Mouse (Mus musculus): ENCODE measurements around the gene Pygm.
A peak's percentile ranks its signal among the peaks of the same experiment; 100 is the strongest.

Pygm gene

DNA sequence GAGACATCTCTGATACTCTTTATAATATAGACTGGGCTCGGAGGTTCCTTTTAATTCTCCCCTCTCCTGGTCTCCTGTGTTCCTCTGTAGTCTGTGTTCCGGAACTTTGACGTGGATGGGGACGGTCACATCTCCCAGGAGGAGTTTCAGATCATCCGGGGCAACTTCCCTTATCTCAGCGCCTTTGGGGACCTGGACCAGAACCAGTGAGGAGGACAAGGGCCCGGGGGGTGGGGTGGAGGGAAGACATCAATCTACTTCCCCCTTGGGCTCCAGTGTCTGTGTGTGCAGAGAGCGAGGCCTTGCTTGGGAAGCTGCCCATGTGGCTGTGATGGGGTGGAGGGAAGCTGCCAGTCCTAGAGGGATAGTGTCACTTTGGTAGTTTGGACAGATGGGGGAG is 24.6 kb downstream of the Pygm start:
- DNase-seq (ENCODE audit: low spot score in 2 of 2): no peak

DNA sequence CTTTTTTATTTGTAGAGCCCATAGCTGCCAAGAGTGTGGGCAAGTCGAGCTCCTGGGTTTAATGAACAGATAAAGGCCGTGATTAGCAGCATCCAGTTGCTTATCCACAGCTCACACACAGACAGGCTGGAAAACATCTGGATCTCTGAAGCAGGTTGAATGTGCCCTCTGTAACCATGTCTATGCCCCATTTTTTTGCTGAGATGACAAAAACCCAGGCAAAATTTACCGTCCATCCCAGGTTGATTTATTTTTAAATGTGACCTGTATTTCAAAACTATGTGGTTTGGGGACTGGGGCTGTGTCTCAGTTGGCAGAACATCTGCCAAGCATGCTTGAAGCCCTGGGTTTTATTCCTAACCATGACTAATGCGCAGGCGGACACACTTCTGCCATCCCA is 25.0 kb downstream of the Pygm start:
- DNase-seq (ENCODE audit: low spot score in 2 of 2): no peak

DNA sequence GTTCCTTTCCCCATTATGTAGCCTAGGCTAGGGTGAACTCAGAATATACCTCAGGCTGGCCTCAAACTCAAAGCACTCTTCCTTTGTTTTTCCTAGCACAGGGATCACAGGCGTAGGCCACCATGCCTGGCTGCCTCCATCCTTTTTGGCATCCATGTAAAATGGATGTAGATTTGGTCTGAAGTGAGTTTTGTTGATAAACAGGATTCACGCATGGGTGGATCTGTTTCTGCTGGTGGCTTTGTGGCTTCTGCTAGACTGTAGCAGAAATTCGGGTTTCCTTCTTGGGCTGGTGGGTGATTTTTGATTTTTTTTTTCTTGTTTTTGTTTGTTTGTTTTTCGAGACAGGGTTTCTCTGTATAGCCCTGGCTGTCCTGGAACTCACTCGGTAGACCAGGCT is 25.7 kb downstream of the Pygm start:
- DNase-seq (ENCODE audit: low spot score in 2 of 2): no peak

- DNase-seq (ENCODE audit: low spot score in 2 of 2): no peak
Measured at GRCm38 (mm10) chr19:6412798-6413197, 28.6 kb downstream of the Pygm start.

- DNase-seq (ENCODE audit: low spot score in 2 of 2): no peak
Measured at GRCm38 (mm10) chr19:6415454-6415853, 31.3 kb downstream of the Pygm start.

DNA sequence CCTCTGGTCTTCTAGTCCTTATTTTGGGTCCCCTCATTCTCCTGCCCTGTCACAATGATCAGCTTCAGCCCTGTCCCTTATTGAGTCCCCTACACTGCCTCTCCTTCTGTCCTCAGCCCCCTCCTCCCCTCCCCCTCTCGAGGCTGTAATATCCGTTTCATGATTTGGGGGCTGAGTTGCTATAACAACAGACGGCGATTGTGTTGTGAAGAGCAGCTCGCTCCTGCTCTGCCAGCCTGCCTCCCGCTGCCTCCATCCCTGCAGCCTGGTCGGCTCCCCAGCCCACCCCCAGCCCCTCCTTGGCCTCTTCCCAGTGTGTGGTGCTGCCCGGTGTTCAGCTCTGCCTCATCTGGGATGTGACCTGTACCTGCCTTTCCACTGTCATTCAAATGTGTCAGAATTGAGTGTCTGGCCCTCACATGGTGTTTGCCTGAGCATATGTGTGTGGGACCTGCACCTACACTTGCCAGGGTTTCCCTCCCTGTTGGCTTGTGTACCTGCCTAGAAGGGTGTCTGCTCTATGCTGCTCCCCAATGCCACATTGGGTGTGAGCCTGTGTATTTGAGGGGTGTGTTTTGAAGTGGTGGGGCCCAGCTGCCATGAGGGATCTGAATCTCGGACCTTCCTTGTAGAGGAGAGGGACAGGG is 32.0 kb downstream of the Pygm start:
- no peak for DNase-seq (ENCODE audit: low spot score in 2 of 2)

GRCm38 (mm10) chr19:6416894-6417761 is 32.9 kb downstream of the Pygm start:
- DNase-seq (ENCODE audit: low spot score in 2 of 2): no peak

DNA sequence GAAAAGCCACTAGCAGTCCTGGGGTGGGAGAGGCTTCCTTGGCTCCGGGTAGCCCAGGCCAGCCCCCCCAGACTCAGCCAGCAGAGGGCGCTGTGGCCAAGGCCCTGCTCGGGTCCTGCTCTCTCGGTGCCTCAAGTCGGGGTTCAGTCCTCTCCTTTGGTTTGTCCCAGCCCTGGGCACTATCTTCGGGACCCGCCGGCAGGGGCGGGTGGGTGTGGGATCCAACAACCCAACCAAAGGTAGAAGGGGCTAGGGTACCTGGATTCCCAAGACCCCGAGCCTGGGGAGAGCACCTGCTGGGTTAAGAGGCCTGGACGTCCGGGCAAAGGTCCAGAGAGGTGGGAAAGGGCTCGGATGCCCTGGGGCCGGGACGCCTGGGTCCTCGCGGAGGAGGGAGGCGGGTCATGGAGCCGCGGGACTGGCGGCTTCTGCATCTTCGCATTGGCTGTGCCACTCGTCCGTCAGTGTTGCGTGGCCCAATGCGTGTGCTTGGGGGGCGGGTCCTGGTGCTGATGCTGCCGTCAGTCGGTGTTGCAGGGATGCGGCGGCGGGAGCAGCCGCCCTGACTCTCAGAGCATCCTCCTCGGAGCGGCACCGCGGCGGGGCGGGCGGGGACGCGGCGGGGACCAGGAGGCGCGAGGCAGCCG is 34.2 kb downstream of the Pygm start, which contains the start of gene Nrxn2:
Gene Nrxn2 (plus strand): TSS at position 499 of the 647 bp plus-strand sequence.
- peak; percentile 91 to 95 for DNase-seq (ENCODE audit: low spot score in 2 of 2)

- no peak for DNase-seq (ENCODE audit: low spot score in 2 of 2)
Measured at GRCm38 (mm10) chr19:6418984-6419692, 34.9 kb downstream of the Pygm start.

GRCm38 (mm10) chr19:6419805-6420310 is 35.7 kb downstream of the Pygm start:
- no peak for DNase-seq (ENCODE audit: low spot score in 2 of 2)

DNA sequence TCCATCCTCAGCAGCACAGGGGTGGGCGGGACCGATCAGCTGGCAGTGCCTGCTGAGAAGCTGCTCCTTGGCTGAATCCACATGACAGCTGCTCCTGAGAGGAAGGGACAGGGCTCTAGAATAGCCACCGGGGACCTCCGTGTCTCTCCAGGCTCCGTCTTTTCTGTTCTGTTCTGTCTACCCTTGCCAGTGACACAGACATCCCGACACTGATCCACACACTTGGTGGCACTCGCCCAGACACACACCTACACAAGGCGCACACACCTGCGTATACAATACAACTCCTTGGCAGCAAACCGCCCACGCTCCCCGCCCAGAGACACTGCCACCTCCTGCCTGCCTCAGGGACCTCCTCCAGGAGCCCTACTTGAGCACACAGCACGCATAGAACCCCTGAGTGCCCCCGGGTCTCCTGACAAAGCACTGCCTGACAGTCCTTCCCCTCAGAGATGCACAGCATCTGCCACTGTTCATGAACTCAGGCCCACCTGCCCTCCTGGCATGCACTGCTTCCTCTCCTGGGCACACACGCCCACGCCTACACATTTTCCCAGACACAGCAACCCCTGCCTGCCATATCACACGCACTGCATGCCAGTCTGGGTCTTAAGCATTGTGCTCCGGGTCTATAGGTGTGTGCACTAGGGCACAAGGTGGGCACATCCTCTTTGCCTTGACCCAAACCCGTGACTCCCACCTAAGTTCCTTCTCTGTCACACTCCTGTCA is 36.4 kb downstream of the Pygm start:
- DNase-seq (ENCODE audit: low spot score in 2 of 2): peak; percentile 58

DNA sequence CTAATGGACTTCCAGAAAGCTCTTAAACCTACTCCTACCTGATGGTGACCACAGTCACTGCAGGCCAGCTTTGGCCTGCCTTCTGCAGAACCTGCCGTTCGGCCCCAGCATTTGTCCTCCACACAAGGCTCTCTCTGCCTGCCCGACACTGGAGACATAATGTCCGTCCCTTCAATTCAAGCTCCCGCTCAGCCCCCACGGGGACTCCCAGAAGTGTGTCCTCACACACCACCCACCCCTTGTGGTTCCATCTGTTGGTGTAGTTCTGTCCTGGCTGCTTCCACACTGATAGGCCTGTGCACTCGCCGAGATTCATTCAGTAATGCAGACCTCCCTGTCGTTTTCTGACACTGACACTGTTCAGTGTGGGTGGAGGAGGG is 37.0 kb downstream of the Pygm start:
- DNase-seq (ENCODE audit: low spot score in 2 of 2): peak; percentile 77 to 80

DNA sequence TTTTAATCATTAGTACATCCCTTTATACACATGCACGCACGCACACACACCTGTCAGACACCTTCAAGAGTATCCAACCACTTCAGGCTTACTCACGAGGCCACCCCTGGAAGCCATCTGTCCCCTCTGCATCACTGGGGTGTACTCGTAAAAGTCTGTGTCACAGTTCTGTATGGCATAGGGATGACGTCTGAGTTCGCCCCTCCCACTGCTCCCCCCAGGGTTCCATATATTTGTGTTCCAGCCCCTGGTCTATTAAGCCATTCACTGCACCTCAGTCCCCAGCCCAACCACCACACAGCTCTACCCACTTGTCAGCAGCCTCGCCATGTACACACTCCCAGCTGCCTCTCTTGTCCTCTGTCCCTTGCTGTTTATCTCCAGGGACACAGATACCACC is 37.8 kb downstream of the Pygm start:
- DNase-seq (ENCODE audit: low spot score in 2 of 2): no peak

DNA sequence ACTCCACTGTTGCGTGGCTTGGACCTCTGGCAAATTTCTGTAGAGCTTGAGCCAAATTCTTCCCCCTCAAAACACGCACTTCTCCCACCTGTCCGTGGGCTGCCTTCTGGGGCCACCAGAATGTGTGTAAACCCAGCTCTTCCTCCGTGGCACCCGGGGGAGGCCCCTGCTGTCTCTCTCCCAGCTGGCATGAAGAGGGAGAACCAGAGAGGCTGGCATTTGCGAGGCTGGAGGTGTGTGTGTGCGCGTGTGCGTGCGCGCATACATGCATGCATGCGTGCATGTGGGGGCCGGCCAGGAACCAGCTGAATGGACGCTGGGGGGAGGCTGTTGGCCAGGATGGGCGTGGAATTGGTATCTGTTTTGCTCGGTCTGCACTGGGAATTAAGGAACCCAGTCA is 39.0 kb downstream of the Pygm start:
- DNase-seq (ENCODE audit: low spot score in 2 of 2): peak; percentile 65 to 74

DNA sequence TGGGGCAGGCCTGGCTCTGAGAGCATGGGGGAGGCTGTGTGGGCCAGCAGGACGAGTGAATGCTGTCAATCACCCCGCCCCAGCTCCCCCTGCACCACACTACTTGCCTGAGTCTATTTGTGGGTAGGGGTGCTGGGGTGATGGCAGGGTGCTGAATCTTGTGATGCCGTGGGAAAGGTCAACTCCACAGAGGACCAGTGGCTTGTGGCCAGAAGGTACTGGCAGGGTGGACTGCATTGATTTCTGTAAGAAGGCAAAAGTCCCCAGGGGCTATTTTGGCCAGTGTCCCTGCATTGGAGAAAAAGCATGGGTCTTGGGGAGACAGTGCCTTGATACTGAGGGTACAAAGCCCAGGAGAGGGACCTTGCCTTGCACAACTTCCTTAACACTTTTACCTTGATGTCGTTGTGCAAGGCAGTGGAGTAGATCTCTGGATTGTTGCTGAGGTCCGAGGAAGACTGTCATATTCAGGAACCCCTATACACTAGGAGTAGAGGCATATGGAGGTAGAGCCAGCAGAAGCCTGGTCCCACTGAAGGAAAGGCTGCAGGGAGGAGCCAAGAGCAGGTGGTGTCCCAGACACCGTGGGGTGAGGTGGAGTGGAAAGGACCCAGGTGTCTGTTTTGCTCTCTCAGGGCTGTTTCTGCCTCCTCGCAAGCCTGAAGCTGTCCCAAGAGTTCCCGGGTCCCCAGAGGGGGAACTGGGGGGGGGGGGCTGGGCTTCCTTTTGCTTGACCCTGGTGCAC is 40.1 kb downstream of the Pygm start:
- DNase-seq (ENCODE audit: low spot score in 2 of 2): no peak

- no peak for DNase-seq (ENCODE audit: low spot score in 2 of 2)
Measured at GRCm38 (mm10) chr19:6425595-6425994, 41.4 kb downstream of the Pygm start.

GRCm38 (mm10) chr19:6426703-6427500 is 42.7 kb downstream of the Pygm start:
- DNase-seq (ENCODE audit: low spot score in 2 of 2): no peak

DNA sequence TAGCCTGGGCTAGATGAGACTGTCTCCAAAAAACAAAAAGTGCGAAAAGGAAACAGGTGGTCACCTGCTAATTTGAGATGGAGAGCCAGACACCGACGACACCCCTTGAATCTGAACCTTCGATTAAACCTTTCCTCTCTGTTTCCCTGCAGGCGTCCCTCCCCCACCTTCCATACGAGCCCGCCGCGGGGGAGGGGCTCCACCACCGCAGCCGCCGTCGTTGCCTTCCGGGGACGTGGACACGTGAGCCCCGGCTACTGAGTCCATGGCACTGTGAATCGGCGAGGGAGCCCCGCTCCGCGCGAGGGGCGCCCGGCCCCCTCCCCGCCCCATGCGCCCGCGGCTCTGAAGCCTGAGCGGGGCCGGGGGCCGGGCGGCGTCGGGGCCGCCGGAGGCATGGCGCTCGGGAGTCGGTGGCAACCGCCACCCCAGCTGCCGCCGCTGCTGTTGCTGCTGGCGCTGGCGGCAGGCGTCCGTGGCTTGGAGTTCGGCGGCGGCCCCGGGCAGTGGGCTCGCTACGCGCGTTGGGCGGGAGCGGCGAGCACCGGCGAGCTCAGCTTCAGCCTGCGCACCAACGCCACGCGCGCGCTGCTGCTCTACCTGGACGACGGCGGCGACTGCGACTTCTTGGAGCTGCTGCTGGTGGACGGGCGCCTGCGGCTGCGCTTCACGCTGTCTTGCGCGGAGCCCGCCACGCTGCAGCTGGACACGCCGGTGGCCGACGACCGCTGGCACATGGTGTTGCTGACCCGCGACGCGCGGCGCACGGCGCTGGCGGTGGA is 43.6 kb downstream of the Pygm start:
- no peak for DNase-seq (ENCODE audit: low spot score in 2 of 2)
